Mouse (Mus musculus) monocyte, adult 5-6 weeks (primary cell): ENCODE measurements around the gene Rapsn. TPM values are rescaled to one million over a fixed set of nuclear protein-coding genes. Genes with fewer than 3 reads are reported as not detected.
A peak's percentile ranks its signal among the peaks of the same experiment; 100 is the strongest.

ENCODE experiments used
- ATAC-seq: fragments of 153-309, 156-312 bp; replicated peaks from 2 replicates; pipeline ENCODE4 v1.8.0; 2017; ENCODE audit warnings: mild to moderate bottlenecking; ENCODE audit not compliant: low TSS enrichment, insufficient number of reproducible peaks, severe bottlenecking, poor library complexity, low FRiP score
- total RNA-seq: library from RNA; stranded (forward); fragments of 200-1000, 200-491, 200-594 nt; gene quantifications from 3 replicates; pipeline ENCODE4 v1.2.3, GENCODE M21; 2017

Gene Rapsn
- total RNA-seq, 1 experiment from 2014 or later: 4.3 TPM

DNA sequence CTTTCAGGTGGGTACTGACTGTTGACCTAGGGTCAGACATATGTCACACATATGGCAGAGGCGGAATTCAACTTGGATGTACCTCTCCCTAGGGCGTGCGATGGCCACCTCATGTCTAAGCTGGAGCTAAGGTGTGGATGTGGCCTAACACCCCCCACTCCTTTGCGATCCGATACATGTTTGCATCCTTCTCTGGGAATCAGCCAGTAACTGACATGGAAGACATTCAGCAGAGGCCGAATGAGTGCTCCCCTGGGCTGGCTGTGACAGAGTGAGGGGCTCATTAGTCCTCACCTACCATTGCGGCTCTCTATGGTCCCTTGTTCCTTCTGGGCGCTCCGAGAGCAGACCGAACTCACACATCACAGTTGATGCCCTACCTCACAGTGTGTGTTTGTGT is 35.6 kb downstream of the Rapsn start:
- ATAC-seq: no peak

DNA sequence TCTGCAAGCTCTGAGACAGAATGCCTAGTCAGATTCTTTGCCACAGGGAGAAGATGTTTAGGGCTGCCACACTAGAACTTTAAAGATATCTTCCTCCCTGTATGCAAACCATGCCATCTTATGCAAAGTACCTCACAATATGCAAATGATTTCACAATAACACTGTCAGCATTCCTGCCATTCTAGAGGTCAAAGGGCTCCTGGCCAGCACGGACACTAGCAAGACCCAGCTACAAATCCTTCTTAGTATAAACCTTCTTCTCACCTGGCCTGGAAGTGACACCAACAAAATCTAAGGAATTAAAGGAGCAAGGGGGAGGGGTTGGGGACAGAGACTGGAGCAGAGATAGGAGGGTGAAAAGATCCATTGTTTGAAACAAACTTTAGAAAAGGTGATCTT is 36.7 kb downstream of the Rapsn start:
- ATAC-seq: no peak

DNA sequence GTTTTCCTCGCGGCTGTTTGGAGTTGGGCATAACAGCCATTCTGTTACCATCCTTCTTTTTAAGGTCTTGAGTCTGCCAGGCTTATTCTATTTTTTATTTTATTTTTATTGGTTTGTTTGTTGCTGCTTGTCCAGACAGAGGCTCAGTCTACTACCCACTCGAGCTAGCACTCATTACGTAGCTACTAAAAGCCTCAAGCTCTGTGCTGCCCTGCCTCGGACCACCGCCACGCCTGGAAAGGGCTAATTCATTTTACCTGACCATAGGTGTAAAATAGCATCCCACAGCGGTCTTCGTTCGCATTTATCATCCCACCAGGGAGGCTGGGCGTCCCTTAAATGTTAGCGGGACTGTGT is 42.5 kb downstream of the Rapsn start:
- ATAC-seq: no peak

DNA sequence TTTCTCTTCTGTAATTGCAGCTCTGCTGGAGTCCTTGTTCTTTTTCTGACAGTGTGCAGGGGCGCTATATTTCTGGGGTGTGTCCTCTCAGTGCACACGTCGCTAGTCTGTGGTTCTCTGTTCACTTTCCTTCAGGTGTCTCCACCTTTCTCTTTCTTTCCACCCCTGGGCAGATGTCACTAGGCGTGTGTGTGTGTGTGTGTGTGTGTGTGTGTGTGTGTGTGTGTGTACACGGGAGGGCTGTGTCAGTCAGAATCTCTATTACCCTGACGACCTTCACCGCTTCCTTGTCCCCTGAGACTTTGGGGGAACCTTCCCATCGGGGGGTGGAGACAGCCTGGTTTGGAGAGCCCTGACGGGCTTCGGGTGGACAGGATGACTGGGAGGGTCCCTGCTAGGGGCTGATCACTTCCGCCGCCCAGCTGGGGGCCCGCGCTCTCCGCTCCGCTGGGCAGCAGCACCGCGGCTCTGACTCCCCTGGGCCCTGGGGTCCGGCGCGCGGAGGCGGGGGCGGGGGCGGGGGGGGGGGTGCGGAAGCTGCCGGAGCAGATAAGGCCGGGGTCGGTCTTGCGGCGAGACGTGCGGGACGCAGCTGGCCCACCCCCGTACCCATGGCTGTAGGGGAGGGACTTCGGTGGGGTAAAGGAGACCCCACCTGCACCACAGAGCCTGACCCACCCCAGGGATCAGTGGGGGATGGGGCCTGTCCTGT is 43.0 kb downstream of the Rapsn start:
- no peak for ATAC-seq

DNA sequence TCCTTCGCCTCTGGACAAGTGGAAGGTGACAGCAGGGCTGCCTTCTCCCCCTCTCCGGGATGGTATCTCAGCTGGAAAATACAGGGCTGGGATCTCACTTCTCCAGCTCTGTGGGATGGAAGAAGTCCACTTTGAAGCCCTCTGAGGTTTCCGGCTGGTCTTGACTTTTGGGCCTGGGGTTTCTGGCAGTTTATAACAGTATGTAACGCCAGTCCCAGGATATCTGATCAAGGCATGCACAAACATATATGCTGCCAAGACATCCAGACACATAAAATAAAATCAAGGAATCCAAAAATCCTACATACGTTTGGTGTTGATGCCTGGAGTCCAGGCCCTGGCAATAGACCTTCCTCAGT is 43.6 kb downstream of the Rapsn start:
- no peak for ATAC-seq

DNA sequence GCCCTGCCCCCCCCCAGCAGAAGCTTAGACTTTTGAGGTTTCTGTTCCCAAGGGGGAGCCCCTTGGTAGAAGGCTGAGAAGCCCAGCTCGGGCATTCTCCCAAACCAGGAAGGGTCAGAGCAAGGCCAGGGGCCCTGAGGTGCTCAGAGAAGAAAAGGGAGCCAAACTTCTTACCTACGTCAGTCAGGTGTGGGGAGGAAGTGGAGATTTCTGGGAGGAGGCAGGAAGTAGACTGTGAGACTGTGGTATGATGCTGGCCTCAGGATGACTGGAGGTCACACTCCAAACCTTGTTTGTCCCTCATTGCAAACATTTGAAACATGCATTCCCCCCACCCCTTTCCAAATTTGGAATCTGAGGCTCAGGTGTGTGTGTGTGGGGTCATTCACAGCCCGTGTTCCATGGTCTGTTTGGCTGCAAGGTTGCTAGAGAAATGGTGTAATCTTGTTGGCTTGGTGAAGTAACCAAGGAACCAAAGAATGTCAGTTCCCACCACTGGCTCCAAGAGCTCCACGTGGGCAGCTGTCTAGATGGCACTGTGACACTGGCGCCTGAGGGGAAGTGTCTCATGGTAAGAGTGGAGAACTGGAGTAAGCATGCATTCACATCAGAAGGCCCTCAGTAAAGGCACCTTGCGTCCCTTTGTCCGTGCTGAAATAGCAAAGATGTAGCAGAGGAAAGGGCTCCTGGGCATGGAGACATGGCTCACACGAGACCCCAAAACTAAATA is 45.5 kb downstream of the Rapsn start:
- ATAC-seq: peak; percentile 27

DNA sequence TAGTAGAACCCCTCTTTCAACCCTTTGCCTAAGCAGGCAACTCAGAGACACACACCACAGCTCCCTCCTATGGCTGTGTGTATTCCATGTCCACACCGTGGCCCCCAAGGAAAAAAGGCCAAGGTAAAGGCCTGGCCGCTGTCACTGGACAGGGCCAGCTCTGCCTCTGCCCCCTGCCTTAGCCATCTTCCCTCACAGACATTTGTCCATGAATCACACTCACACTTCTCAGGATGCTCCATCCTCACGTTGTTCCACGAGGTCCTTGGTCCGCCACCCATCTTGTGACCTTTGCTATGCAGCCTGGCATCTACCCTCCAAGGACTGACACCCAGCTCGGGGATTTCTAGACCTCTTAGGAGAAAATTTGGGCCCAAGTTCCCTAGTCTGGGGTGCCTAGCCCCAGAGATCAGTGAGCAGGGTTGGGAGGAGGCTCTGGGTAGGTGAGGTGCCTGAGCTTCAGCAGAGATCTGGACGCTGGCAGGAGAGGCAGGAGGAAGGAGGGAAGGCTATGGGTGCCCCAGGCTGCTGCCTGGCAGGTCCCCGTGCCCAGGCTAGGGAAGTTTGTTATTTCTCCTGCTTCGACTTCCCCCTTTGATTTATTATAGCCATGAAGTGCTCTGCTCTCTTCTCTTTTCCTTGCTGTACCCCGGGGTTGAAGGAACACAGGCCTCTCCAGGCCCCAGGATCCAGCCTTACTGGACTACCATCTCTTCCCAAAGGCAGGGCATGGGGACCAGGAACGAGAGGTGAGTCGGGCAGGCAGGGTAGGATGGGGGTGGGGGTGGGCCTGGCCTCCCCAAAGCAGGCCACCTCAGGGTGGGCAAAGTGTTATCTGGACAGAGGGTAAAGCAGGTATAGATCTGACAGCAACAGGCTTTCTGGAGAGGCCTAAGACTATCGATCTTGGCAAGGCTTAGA is 46.6 kb downstream of the Rapsn start, which contains the start of gene Spi1:
TSS of gene Spi1 (plus strand) at position 616 of the 921 bp plus-strand sequence.
- 0 out of 2 replicates have a peak, but pooled peaks have one; percentile 2 for ATAC-seq

DNA sequence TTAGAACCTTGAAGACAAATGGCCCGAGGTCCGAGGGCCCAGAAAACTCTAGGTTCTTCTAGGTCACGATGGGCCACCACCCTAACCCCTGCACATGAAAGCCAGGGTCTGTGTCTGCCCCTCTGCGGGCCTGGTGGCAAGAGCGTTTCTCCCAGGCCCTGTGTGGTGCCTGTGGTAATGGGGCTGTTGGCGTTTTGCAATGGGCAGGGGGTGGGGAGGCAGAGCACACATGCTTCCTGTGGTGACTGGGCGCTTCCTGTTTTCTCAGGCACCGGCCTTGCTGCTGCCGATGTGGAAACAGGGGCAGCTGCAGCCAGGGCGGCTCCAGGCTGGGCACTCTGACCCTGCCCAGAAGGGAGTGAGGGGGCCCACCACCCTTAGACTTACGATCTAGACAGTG is 47.4 kb downstream of the Rapsn start:
- ATAC-seq: peak; percentile 53

DNA sequence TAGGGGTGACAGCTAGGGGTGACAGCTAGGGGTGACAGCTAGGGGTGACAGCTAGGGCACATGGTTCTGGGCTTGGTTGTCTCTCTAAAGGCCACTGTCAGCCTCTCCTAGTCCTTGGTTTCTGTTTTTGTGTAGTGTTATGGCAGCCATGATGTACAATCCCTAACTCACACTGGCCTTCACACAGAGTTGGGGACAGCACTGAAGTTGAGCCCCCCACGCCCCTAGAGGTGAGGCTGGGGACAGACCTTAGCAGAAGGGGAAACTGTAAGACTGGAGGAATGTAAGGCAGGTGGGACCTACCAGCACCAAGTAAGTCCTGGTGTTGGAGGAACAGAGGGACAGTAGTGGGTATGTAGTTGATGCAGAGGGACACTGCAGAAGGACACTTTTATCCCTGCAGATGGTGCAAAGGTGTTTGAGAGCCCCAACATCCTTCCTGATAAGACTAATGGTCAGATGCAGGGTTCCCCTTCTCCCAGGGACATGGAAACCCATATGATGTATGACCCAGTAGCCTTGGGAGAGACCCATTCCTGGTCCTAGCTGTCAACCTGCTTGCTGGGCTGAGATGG is 48.0 kb downstream of the Rapsn start:
- no peak for ATAC-seq

DNA sequence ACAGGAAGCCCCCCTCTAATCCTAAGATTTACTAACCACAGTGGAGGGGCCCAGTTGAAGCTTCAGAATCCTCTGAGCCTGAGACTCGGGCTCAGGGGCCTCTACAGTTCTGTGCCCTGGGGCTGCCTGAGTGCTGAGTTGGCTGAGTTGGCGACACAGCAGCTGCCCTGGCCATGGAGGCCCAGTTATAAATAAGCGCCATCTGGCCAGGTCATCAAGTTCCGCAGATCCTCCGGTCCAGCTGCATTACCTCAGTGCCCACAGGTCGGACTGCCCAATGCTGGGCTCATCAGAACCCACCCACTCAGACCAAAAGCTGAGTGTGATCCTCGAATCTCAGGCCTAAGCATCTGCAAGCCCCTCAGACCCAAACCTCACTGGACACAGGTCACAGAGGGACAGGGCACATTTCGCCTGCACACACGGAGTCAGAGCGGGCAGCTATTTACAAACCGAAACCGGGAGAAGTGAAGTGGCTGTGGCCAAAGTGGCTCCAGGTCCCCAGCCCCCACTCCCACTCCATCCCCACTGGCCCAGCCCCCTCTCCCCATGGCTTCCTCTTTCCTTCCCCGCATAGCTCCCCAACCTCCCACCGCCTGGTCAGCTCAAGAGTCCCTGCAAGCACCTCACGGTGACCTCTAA is 48.9 kb downstream of the Rapsn start:
- peak; percentile 3; the same call in 1 of the 2 replicates for ATAC-seq

DNA sequence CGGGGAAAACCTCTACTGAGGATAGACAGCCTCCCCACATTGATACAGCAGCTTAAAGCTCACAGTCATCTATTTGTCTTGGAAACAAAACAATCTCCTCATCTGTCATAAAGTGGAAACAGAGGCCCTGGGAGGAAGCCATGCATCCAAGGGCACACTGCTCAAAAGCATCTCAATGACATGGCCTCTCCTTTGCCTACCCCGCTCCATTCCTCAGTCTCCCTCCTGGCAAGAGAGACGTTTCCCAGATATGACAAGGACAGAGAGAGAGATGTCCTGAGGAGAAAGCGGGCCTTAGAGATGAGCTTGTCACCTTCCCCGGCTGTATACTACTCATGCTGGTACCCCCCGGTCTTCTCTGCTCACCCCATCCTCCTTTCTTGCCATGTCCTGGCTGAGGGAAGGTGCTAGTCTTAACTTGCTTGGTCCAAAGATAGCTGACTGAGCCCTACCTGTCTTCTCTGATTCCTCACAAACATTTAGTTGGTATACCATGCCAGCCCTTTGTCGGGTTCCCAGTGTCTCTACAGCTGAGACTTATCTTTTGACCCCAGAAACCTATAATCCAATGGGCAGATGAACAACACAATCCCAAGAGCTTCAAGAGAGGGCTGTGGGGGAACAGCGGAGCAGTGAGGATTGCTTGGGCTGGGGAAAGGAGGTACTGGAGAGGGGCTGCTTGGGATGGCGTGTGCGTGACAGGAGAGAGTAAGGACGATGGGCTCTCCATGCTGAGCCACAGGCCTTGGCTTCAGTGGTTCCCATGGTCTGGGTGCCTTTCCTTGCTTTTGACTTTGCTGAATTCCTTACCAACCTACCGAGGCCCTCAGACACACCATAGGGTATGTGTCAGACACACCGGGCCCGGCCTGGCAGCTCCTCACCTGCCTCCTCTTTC is 50.3 kb downstream of the Rapsn start:
- no peak for ATAC-seq

DNA sequence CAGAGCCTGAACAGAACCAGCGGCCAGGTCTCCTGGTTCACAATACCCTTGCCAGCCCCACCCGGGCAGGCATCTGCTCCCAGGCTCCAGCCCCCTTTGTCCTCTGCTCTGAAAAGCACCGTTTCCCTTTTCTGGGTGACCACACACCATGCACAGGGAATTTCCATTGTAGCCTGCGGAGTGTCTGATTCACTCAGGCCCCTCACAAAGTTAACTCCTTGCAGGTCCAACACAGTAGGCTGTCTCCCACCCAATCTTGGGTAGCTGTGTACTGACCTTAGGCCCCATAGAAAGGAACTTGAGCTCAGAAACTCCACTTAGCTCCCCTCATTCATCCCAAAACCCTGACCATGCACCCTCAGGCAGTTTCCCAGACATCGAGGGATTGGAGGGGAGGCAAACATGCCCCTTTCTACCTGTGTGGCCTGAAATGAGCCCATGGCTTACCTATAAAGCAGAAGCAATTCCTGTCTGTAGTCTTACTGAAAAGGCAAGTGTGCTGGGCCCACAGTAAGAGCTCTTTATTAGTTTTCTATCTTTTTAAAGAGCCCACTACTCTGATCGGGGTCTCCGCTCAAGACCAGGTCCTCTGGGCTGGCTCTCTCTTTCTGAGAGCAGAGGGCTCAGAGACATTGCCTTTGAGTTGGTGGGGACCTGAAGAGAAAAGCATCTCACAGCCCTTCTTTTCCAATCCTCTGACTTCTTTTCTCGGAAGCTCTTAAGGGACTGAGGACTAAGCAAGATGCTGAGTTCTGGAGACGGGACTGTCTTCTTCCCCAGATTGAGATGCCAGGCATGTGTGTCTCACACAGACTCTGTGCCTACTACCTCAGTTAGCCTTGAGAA is 51.2 kb downstream of the Rapsn start:
- peak; percentile 4; the same call in 1 of the 2 replicates for ATAC-seq

DNA sequence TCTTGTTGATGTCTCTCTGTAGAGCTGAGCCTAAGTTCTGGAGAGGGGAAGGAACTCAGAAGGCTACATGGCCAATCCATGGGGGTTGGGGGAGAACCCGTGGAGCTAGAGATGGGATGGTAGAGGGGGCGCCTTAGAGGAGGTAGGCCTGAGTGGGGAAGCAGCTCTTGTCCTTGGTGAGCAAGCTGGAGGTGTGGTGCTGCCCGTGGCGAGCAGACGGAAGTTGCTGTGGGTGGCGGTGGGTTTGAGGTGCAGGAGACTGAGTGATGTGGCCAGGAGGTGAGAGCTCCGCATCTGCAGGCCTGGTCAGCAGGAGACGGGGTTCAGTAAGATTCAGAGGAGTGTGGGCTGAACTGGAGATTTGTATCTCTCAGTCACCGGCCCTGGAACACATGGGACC is 52.0 kb downstream of the Rapsn start:
- no peak for ATAC-seq

DNA sequence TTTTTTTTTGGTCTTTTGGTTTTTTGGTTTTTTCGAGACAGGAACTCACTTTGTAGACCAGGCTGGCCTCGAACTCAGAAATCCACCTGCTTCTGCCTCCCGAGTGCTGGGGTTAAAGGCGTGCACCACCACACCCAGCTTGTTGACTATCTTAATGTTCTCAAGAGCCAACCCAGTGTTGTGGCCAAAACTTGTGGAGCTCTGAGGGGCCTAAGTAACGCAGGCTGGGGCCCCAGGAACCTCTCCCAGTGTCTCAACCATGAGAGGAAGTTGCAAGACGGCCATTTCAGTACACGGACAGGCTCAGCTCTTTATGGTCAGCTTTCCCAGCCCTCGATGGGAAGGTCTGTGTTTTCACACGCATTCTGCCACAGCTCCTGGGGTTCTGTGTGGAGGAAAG is 53.6 kb downstream of the Rapsn start:
- ATAC-seq: peak; percentile 64

DNA sequence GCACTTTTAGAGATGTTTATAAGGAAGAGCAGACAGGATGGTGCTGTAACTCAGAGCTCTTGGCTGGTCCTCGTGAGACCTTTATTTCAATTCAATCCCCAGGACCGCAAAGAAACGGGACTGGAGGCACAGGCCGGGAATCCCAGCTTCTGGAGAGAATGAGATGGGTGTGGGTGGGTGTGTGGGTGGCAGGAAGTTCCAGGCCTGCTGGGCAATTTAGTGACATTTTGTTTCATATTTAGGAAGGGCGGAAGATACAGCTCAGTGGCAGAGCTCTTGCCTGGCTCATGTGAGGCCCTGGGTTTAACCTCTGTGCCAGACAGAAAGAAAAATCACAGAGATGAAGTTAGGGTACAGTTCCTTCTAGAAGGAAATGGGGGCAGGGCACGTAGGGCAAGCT is 54.8 kb downstream of the Rapsn start:
- ATAC-seq: peak; percentile 12; the same call in 1 of the 2 replicates

DNA sequence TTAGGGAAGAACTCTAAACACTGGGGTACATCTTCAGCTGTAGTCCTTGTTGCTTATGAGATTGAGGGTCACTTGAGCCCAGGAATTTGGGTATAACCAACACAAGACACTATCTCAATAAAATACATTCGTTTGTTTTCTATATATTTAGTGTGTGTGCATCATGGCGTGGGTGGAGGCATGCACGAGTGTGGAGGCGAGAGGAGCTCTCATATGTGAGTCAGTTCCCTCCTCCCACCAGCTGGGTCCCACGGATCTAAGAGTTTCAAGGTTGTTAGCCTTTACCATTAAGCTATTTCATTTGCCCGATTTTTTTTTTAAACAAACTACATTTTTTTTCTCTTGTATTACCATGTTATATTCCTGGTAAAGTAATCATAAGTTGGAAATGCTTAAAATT is 55.4 kb downstream of the Rapsn start:
- ATAC-seq: no peak
